Mouse (Mus musculus): ENCODE data around the gene Stmn1. TPM values are rescaled to one million over a fixed set of nuclear protein-coding genes. Genes with fewer than 3 reads are reported as not detected.

The Stmn1 gene
- 44.5 and 202 TPM in 2 replicates for polyA plus RNA-seq (2012)

- no peak for TF ChIP-seq GATA1 (IDR thresholded peaks at IDR 0.05; ENCODE audit: low read length)
These were observed at the start of gene Stmn1 for GRCm38 (mm10) chr4:134468215-134468575. Gene Stmn1, plus strand, starts transcription at chr4:134468320.

DNA sequence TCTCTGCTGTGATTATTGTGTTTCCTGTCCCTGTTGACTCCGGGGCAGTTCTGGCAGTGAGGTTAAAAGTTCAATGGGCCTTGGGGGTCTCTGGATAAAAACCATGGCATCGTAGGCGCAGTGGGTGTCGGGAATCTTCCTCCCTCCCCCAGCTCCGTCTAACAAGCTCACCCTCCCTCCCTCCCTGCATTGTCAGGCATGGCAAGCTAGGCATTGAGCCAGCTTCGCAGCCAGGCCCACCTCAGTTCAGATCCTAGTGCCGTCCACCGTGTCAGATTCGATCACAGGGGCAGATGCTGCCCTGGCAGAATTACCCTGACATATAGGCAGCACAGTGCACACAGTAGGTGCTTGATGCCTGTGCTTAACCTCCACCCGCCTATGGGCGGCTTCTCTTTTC lies 46.1 kb upstream of the Stmn1 start:
- TF ChIP-seq GATA1 (IDR thresholded peaks at IDR 0.05; ENCODE audit: low read length) = no peak

- no peak for TF ChIP-seq GATA1 (IDR thresholded peaks at IDR 0.05; ENCODE audit: low read length)
These were observed 44.2 kb upstream of the Stmn1 start for GRCm38 (mm10) chr4:134423949-134424348.

DNA sequence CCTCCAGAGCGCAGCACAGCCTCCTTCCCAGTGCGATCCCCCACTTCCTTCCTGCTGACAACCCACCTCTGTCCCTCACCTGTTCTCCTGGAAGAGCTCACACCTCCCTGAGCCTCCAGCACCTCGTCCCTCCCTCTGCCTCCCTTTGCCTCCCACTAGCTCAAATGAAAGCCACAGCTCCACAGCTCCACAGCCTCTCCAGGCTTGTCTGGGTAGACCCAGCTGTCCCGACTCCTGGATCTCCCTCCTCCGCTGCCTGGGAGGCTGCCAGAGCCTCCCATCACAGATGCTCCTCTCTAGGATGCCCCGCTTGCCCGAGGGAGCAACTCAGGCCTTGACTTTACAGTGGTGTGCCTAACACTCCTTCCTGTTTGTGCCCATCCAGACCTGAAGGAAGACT lies 43.0 kb upstream of the Stmn1 start:
- TF ChIP-seq GATA1 (IDR thresholded peaks at IDR 0.05; ENCODE audit: low read length) = no peak

GRCm38 (mm10) chr4:134430381-134431004 lies 37.6 kb upstream of the Stmn1 start:
- TF ChIP-seq GATA1 (IDR thresholded peaks at IDR 0.05; ENCODE audit: low read length) = no peak

- no peak for TF ChIP-seq GATA1 (IDR thresholded peaks at IDR 0.05; ENCODE audit: low read length)
These were observed 35.3 kb upstream of the Stmn1 start for GRCm38 (mm10) chr4:134432686-134433360.

- no peak for TF ChIP-seq GATA1 (IDR thresholded peaks at IDR 0.05; ENCODE audit: low read length)
These were observed 31.9 kb upstream of the Stmn1 start for GRCm38 (mm10) chr4:134436185-134436584.

DNA sequence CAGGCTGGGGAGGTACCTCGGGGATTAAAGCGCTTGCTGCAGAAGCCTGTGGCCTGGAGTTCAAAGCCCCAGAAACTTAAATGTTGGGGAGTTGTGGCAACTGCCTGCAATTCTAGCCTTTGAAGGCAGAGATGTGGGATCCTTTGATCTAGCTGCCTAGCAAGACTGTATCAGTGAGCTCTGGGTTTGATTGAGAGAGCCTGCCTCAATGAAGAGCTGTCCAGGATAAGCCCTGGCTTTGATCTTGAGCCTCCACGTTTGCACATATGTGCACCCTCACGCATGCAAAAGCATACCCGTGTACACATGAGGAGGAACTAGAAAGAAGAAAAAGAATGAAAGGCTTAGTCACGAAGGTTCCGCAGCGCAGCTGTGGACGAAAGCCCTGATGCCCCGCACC lies 31.5 kb upstream of the Stmn1 start:
- TF ChIP-seq GATA1 (IDR thresholded peaks at IDR 0.05; ENCODE audit: low read length) = no peak

DNA sequence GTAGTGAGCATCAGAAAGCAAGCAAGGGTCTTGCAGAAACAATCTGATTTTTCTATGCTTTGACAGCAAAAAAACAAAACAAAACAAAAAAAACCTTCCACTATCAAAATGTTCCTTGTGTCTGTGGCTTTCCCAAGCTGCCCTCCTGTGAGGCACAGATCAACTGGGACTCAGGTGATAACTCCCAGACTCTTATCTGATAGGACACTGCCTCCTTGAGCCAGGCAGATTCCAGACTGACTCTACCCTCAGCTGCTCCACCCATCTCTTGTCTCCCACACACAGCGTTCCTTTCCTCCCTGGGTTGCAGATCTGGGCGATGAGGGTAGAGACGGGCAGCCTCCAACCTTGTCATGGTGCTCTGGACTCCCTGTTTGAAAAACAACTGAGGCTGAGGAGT lies 29.0 kb upstream of the Stmn1 start:
- peak; percentile 87 for TF ChIP-seq GATA1 (IDR thresholded peaks at IDR 0.05; ENCODE audit: low read length)

- no peak for TF ChIP-seq GATA1 (IDR thresholded peaks at IDR 0.05; ENCODE audit: low read length)
These were observed 28.2 kb upstream of the Stmn1 start for GRCm38 (mm10) chr4:134439919-134440318.

DNA sequence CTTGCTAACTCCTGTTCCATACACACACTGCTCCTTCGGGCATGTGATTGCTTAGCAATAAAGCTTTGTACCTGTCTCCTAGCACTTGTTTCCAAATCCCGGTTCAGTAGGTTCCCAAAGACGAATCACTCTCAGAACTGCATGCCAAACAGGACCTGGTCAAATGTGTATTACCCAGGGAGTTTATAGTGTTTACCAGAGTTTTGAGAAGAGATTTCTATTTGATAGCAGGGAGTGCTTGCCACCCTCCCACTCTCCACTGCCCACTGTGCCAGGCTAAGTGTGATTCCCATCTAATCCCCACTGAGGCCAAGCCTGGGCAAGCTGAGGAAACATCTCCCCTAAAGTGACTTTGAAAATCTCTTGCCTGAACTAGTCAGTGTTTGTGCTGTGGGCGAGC lies 25.9 kb upstream of the Stmn1 start:
- no peak for TF ChIP-seq GATA1 (IDR thresholded peaks at IDR 0.05; ENCODE audit: low read length)

DNA sequence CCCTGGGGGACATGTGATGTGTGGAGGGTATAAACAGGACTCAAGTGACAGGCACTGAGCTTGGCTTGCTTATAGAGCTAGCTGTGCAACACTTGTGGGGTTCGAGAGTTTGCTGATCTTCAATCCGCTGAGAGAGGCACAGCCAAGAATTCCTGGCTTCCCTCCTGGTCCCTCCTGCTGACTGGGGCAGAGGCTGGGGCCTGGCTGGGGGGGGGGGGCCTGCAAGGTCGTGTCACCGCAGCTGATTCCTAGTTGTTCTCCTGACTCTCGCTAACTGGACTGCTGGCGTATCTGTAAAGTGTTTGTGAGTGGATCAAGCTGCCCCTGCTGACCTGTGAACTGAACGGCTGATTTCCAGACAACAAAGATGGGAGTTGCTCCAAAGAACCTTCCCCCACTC lies 24.5 kb upstream of the Stmn1 start:
- no peak for TF ChIP-seq GATA1 (IDR thresholded peaks at IDR 0.05; ENCODE audit: low read length)

GRCm38 (mm10) chr4:134444949-134445348 lies 23.2 kb upstream of the Stmn1 start:
- TF ChIP-seq GATA1 (IDR thresholded peaks at IDR 0.05; ENCODE audit: low read length) = no peak

DNA sequence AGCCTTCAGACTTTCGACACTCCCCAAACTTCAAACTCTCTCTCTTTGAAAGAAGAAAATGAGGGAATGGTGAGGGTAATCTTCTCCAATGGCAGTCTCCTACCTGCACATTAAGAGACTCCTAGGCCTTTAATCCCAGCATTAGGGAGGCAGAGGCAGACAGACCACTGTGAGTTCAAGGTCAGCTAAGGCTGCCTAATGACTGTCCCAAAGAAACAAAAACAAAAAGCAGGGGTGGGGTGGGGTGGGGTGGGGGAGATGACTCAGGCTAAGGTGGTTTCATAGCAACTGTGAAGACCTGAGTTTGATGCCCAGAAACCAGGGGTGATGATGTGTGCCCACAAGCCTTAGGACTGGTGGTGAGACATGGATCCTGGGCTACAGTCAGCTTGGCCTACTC lies 22.6 kb upstream of the Stmn1 start:
- no peak for TF ChIP-seq GATA1 (IDR thresholded peaks at IDR 0.05; ENCODE audit: low read length)

GRCm38 (mm10) chr4:134447966-134448365 lies 20.2 kb upstream of the Stmn1 start:
- TF ChIP-seq GATA1 (IDR thresholded peaks at IDR 0.05; ENCODE audit: low read length) = no peak

DNA sequence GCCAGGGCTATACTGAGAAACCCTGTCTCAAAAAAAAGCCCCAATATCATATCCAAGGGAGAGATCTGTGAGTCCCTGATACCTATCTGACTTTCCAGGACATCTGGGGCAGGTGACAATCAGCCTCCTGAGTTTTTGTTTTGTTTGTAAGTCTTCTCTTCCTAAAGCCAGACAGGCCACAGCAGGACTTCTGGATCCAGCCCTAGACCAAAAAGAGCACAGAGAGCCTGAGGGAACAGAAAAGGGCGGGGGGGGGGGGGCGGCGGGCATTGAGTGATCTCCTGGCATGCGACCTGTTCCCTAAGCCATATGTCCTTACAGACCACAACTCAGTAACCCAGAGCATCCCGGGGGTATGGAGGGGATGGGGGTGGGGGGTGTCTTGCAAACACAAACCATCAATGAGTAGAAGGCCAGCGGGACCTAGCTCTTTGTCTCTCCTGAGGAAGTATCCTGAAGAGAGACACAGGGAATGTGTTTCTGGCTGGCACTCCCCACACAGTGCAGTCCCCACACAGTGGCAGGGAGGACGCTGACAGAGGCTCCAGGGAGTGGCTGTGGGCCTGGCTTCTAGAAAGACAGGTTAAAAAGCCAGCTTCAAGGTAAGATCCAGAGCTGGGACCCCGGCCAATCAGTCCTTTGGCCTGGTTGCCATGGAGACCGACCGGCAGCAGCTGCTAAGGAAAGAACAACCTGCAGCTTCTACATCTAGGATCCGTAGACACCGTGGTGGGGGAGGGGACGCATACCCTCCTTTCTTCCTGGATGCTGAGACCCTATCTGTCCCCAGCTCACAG lies 18.3 kb upstream of the Stmn1 start:
- TF ChIP-seq GATA1 (IDR thresholded peaks at IDR 0.05; ENCODE audit: low read length) = no peak

Data from G1E-ER4 (cell line).